Mouse (Mus musculus): ENCODE data around the gene D330020A13Rik. TPM values are rescaled to one million over a fixed set of nuclear protein-coding genes. Genes with fewer than 3 reads are reported as not detected.
A peak's percentile ranks its signal among the peaks of the same experiment; 100 is the strongest.

D330020A13Rik gene
- total RNA-seq (2021): under 1 TPM in 1 of 2 experiments, not detected in 1; 0.48 TPM
- long read RNA-seq, experiment 1: 0 reads
- long read RNA-seq, experiment 2, partial matches to known transcripts: 0 of 1 reads
- long read RNA-seq, experiment 2, other reads (novel, unspliced or antisense): 0 of 1 reads

GRCm38 (mm10) chr6:120294056-120294784 lies at the start of gene D330020A13Rik, which contains the start of gene B4galnt3:
TSS of gene D330020A13Rik (plus strand) at chr6:120294364.
TSS of gene B4galnt3 (minus strand) at chr6:120294559.
- DNase-seq (ENCODE audit: low spot score in 2 of 2): peak; percentile 14 to 24

DNA sequence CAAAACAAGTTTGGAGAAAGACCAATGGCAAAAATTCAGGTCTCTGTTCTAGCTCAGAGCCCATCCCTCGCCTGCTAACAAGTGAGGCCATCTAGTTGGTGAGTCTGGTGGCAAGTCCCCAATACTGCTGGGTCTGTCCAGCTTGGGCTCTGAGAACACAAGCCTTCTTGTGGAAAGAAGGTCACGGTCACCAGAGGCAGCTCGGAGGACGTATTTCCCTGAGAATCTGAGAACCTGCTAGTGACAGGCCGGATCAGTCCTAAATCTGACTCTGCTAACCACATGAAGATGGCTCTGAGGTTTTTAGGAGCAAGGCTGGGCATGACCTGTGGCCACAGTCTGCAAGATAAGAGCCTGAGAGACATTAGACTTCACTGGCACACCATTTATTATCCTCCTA lies 47.5 kb upstream of the D330020A13Rik start:
- DNase-seq (ENCODE audit: low spot score in 2 of 2): no peak

GRCm38 (mm10) chr6:120249831-120250230 lies 44.3 kb upstream of the D330020A13Rik start:
- DNase-seq (ENCODE audit: low spot score in 2 of 2): no peak

GRCm38 (mm10) chr6:120251010-120251409 lies 43.2 kb upstream of the D330020A13Rik start:
- DNase-seq (ENCODE audit: low spot score in 2 of 2): no peak

GRCm38 (mm10) chr6:120252741-120253140 lies 41.4 kb upstream of the D330020A13Rik start:
- DNase-seq (ENCODE audit: low spot score in 2 of 2): no peak

DNA sequence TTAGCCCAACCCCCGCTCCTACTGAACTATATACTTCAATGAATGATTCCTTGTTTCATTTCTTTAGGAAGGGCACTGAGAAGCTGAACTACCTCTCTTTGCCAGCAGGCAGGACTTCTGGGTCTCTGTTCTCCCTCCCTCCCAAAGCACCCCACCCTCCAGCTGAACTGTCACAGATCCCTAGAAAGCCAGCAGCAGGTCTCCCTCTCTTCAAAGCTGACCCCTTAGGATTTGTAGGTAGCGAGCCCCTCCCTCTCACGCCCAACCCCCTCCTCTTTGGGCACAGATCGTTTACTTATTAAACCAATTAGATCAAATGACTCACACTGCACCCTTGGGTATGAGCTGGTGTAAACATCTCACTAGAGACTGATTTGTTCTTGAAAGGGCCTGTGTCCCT lies 39.5 kb upstream of the D330020A13Rik start:
- no peak for DNase-seq (ENCODE audit: low spot score in 2 of 2)

- DNase-seq (ENCODE audit: low spot score in 2 of 2): no peak
Observed at GRCm38 (mm10) chr6:120255144-120255543, 39.0 kb upstream of the D330020A13Rik start.

- DNase-seq (ENCODE audit: low spot score in 2 of 2): no peak
Observed at GRCm38 (mm10) chr6:120255701-120256100, 38.5 kb upstream of the D330020A13Rik start.

DNA sequence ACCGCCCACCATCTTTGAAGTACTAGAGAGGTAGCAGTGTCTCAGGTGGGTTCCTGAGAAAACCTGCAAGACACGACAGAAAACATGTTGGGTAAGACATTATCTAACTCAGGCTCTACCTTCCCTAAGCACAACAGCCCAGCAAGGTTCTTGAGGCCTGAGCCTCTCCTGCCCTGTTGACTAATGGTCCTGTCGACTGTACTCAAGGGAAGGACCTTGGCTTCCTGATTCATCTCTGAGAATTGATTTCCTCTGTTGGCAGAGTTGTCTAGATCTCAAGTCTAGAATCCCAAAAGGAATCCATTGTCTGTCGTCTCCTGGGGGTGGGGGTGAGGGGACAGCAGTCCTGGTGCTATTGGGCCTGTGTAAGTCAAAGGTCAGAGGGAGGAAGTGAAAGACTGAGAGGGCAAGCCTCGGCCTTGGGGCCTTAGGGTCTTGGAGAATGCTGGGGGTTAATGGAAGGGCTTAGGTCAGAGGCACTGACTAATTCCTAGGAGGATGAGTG lies 37.7 kb upstream of the D330020A13Rik start:
- no peak for DNase-seq (ENCODE audit: low spot score in 2 of 2)

DNA sequence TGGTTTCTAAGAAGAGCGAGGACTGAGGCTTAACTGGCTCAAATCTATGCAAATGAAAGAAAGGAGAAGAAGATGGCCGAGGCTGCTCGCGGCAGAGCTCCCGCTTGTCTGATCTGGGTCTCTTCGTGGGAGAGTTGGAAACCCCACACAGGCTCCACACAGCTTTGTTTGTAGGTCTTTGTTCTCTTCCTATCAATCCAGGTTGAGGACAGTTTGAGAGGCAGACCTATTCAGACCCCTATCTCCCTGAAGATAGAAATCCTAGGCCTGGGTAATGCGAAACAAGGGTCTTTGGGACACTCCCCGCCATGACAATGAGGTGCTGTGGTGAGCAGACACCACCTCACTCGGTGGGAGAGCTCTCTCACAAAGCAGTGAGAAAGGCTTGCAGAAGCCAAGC lies 34.7 kb upstream of the D330020A13Rik start:
- no peak for DNase-seq (ENCODE audit: low spot score in 2 of 2)

GRCm38 (mm10) chr6:120262886-120263531 lies 31.2 kb upstream of the D330020A13Rik start:
- DNase-seq (ENCODE audit: low spot score in 2 of 2): no peak

- DNase-seq (ENCODE audit: low spot score in 2 of 2): no peak
Observed at GRCm38 (mm10) chr6:120263608-120264007, 30.6 kb upstream of the D330020A13Rik start.

GRCm38 (mm10) chr6:120264151-120264550 lies 30.0 kb upstream of the D330020A13Rik start:
- no peak for DNase-seq (ENCODE audit: low spot score in 2 of 2)

- DNase-seq (ENCODE audit: low spot score in 2 of 2): no peak
Observed at GRCm38 (mm10) chr6:120274181-120274580, 20.0 kb upstream of the D330020A13Rik start.

GRCm38 (mm10) chr6:120274887-120275286 lies 19.3 kb upstream of the D330020A13Rik start:
- DNase-seq (ENCODE audit: low spot score in 2 of 2): no peak

DNA sequence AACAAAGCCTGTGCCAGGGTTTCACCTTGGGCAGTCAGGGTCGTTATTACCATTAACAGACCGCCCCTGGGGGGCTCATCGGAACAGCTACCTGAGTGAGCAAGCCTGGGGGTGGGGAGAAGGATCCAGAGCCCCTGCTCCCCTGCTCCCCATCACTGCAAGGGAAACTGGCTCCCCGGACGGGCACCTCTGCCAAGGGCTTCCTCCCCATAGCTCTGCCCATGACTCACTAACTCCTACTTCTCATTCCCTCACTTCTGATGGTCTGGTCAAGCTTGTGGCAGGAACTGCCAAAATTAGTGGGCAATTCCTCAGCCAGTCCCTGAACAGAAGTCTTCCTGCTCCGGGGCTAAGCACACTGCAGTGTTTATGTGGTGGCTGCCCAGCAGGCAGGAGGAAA lies 18.9 kb upstream of the D330020A13Rik start:
- DNase-seq (ENCODE audit: low spot score in 2 of 2): no peak

GRCm38 (mm10) chr6:120276874-120277449 lies 17.2 kb upstream of the D330020A13Rik start:
- no peak for DNase-seq (ENCODE audit: low spot score in 2 of 2)

DNA sequence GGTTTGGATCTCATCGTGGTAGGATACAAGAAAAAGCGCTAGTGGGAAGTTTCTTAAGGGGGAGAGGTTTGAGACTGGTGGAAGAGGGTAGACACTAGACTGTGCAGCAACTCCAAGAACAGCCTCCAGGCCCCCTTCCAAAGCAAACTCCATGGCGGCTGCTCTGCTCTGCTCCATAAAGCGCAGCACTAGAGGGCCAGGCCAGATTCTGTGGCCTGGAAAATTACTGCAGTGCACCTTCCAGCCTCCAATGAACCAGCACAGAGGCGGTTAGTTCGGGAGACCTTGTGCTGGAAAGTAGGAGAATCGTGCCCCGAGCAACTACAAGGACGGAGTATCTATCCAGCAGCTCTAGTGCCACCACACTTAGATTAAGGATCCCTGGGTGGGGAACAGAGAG lies 6.9 kb upstream of the D330020A13Rik start:
- no peak for DNase-seq (ENCODE audit: low spot score in 2 of 2)

DNA sequence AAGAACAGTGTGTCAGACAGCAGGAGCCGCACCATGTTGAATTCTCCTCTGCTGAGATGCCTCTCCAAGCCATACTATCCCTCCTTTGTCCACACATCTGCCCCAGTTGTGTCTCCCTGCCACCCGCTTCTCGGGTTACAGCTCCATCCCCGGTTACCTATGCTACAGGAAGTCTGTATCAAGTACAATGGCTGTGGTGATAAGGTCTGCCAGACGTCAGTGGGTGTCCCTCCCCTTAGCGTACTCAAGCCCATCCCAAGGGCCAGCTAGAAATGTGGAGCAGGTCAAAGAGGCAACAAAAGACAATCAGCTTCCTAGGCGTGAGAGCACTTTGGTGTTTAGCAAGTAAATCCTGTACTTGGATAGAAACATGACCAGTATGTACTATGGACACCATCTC lies 5.6 kb upstream of the D330020A13Rik start:
- DNase-seq (ENCODE audit: low spot score in 2 of 2): no peak

GRCm38 (mm10) chr6:120289430-120289829 lies 4.7 kb upstream of the D330020A13Rik start:
- no peak for DNase-seq (ENCODE audit: low spot score in 2 of 2)

DNA sequence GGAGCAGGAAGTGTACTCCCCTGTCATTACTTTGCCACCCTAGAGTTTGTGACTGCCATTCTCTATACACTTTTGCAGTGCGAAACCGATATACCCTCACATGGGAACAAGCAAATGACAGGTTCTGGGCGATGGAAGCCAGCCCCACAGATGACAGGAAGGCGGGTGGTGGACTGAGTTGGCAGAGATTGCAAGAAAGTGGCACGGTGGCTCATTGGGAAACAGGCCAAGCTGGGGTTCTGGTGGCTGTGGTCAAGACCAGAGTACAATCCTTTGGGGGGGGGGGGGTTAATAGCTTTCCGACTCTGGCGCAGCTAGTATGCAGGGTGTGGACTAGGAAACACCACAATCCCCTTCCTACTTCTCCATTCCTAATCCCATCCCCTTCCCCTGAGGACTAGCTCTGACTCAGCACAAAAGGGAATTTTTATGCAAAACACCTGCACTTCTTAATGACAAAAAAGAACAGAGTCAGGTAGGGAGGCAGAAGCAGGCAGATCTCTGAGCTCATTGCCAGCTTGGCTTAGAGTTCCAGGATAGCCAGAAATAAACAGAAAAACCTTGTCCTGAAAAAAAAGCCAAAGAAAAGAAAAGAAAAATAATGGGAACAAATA lies 2.7 kb upstream of the D330020A13Rik start:
- no peak for DNase-seq (ENCODE audit: low spot score in 2 of 2)
